Mouse (Mus musculus) midbrain, embryonic 10.5 days (tissue): ENCODE measurements around the gene Drg2. TPM values are rescaled to one million over a fixed set of nuclear protein-coding genes. Genes with fewer than 3 reads are reported as not detected.

Experiments used
- polyA plus RNA-seq: library from polyadenylated mRNA; unstranded; fragments of >200 nt; fragmentation: Nextera tagmentation; extraction: Ambion mirVana; gene quantifications from 2 replicates; pipeline ENCODE4 v1.2.1, GENCODE M21; 2016

Drg2 gene
- polyA plus RNA-seq, 1 experiment from 2014 or later, result 131 TPM

Other genes with a start within 250 kb of the Drg2 start
- gene Srebf1, start 232.0 kb upstream of the Drg2 start, polyA plus RNA-seq, result 47.0 and 51.0 TPM in 2 replicates
- 17.6 and 26.2 TPM in 2 replicates for gene Tom1l2, start 101.7 kb upstream of the Drg2 start, polyA plus RNA-seq
- 1.7 and 1.8 TPM in 2 replicates for gene Drc3, start 101.3 kb upstream of the Drg2 start, polyA plus RNA-seq
- gene Gid4, start 37.4 kb upstream of the Drg2 start, polyA plus RNA-seq, result 31.7 and 32.5 TPM in 2 replicates
- gene Atpaf2, start 36.1 kb upstream of the Drg2 start, polyA plus RNA-seq, result 51.8 and 52.1 TPM in 2 replicates
- 0.04 and 0.05 TPM in 2 replicates for gene Myo15, start 14.7 kb downstream of the Drg2 start, polyA plus RNA-seq
- 34.4 TPM in 2 replicates for gene Alkbh5, start 81.8 kb downstream of the Drg2 start, polyA plus RNA-seq
- gene Llgl1, start 245.1 kb downstream of the Drg2 start, polyA plus RNA-seq, result 147 and 158 TPM in 2 replicates